Mouse (Mus musculus): Measurements from ENCODE around the gene Nin.

GRCm38 (mm10) chr12:70084198-70084597 is 29.3 kb downstream of the Nin start:
- TF ChIP-seq ZC3H11A (IDR thresholded peaks at IDR 0.05; ENCODE audit: borderline replicate concordance, low read depth, low read length), result no peak
- TF ChIP-seq ZNF384 (IDR thresholded peaks at IDR 0.05; ENCODE audit: low read depth, low read length), result no peak
